Mouse (Mus musculus) liver, postnatal 0 days (tissue): ENCODE measurements at regions not wholly inside any gene's neighbourhood (a gene's known extent, or its start where the extent isn't known, plus 50 kb on each side); places are given as distances from the start of the nearest gene placed in this dataset.

Experiments used
- CTCF ChIP-seq: sonication (generic); IDR thresholded peaks from 2 replicates; pipeline ENCODE4 v1.5.1; 2016; ENCODE audit warnings: antibody characterized with exemption, low read depth
- EP300 ChIP-seq: IDR thresholded peaks from 2 replicates; pipeline ENCODE4 v1.6.1; 2016; ENCODE audit warnings: antibody characterized with exemption, low read depth, mild to moderate bottlenecking

DNA sequence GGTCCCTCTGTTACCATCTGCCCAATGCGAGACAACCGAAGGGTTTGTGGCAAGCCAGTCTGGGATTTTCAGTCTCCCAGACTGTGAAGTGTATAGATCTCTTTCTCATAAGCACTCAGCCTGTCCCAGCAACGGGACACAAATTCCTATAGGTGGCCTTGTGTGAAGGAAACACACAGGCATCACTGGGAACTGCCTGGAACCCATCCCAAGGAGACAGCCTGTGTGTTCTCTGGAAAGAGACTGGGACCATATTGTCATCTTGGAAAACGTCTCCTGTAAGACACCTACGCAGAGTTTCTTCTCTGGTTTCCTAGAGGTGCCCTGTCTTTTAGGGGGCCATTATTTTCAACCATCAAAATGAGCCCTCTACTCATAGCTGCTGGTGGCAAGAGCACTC is 66.9 kb upstream of the Msx2 start:
- TF ChIP-seq CTCF: no peak
- TF ChIP-seq EP300: no peak
